Mouse (Mus musculus): ENCODE measurements around the gene Phactr2. TPM values are rescaled to one million over a fixed set of nuclear protein-coding genes. Genes with fewer than 3 reads are reported as not detected.

The Phactr2 gene
- total RNA-seq, 2 experiments from 2014 or later: 16.0 to 19.6 TPM

GRCm38 (mm10) chr10:13230716-13231115 lies 243.5 kb downstream of the Phactr2 start:
- intact Hi-C loops (cut with DNase I): no loop called here
- Histone ChIP-seq H3K27ac (no peak overlapping the region), H3K4me3 (no peak overlapping the region)
- TF ChIP-seq CTCF (IDR thresholded peaks at IDR 0.05): no peak
- no peak for DNase-seq

- intact Hi-C loops (cut with DNase I): no loop called here
- no peak overlapping the region for H3K4me3 ChIP-seq
Measured at GRCm38 (mm10) chr10:13225377-13226063, 248.7 kb downstream of the Phactr2 start.

GRCm38 (mm10) chr10:13222135-13222534 lies 252.1 kb downstream of the Phactr2 start:
- no peak for DNase-seq
- no peak overlapping the region for H3K4me3 ChIP-seq
- H3K27ac ChIP-seq: no peak overlapping the region
- no peak for TF ChIP-seq CTCF (IDR thresholded peaks at IDR 0.05)
- intact Hi-C loops (cut with DNase I): no loop called here

More at GRCm38 (mm10) chr10:13225377-13226063, 248.7 kb downstream of the Phactr2 start:
- no peak for TF ChIP-seq CTCF (IDR thresholded peaks at IDR 0.05)
- no peak overlapping the region for H3K27ac ChIP-seq
- no peak for DNase-seq

DNA sequence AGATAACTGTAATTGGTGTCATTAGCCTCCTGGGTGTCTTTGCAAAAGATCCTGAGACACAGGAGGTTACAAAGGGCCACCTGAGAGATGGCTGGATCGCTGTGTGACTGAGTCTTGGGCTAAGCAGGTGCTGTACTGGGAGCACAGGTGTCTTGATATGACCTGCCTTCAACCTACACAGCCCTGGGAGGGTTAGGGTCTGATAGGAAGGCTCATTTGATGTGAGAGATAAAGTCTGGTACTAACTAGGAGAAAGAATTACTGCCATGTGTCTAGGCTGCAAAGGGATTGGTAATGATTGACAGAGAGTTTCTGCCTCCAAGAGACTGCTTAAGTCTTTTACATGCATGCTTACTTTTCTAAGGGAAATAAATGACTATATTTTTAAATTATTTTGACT lies 254.2 kb downstream of the Phactr2 start:
- intact Hi-C loops (cut with DNase I): no loop called here
- no peak for TF ChIP-seq CTCF (IDR thresholded peaks at IDR 0.05)
- H3K27ac ChIP-seq: no peak overlapping the region
- H3K4me3 ChIP-seq: no peak overlapping the region
- DNase-seq: no peak

DNA sequence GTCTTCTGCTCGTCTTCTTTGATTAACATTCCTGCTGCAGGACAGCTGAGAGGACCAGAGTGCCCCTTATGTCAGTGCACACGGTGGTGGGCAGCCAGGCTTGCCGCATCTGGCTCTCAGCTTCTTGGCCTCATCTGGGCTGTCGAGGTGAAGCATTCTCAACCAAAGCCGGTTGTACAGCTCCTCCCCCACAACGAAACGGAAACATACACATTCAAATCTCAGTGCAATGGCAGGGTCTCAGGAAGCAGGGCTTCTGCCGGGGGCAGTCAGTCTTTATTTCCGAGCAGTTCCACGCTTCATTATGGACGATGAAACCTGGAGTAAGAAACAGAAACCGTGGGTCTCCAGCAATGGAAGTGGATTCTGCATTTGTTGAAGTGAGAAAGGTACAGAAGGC lies 260.3 kb downstream of the Phactr2 start:
- DNase-seq: no peak
- Histone ChIP-seq H3K4me3 (no peak overlapping the region), H3K27ac (no peak overlapping the region)
- intact Hi-C loops (cut with DNase I): no loop called here
- TF ChIP-seq CTCF (IDR thresholded peaks at IDR 0.05): no peak

- Histone ChIP-seq H3K4me3 (no peak overlapping the region), H3K27ac (no peak overlapping the region)
- no peak for DNase-seq
- TF ChIP-seq CTCF (IDR thresholded peaks at IDR 0.05): no peak
- intact Hi-C loops (cut with DNase I): no loop called here
Measured at GRCm38 (mm10) chr10:13212829-13213228, 261.4 kb downstream of the Phactr2 start.

DNA sequence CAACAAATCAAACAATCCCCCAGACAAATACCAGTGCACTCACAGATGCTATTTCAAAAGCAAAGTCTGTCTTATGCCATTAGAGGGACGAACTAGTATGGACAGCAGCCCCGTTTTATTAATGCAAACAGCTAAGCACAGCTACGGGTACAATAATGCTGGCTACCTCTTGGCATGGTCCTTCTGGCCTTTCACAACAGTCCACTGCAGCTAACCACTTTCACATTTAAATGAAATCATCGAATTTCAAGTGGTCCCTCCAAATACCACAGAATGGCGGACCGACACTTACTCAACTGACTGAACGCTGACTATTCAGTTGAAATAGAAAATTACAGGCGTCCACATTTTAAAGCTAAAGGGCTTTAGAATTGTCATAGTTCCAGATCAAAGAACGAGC lies 261.9 kb downstream of the Phactr2 start:
- DNase-seq: no peak
- intact Hi-C loops (cut with DNase I): no loop called here
- no peak for TF ChIP-seq CTCF (IDR thresholded peaks at IDR 0.05)
- no peak overlapping the region for H3K27ac ChIP-seq
- no peak overlapping the region for H3K4me3 ChIP-seq

- DNase-seq: no peak
- Histone ChIP-seq H3K4me3 (no peak overlapping the region), H3K27ac (no peak overlapping the region)
- TF ChIP-seq CTCF (IDR thresholded peaks at IDR 0.05): no peak
- intact Hi-C loops (cut with DNase I): no loop called here
Measured at GRCm38 (mm10) chr10:13209930-13210637, 264.1 kb downstream of the Phactr2 start.

GRCm38 (mm10) chr10:13209506-13209905 lies 264.7 kb downstream of the Phactr2 start:
- no peak for DNase-seq
- no peak for TF ChIP-seq CTCF (IDR thresholded peaks at IDR 0.05)
- Histone ChIP-seq H3K27ac (no peak overlapping the region), H3K4me3 (no peak overlapping the region)
- intact Hi-C loops (cut with DNase I): no loop called here

- intact Hi-C loops (cut with DNase I): no loop called here
- no peak overlapping the region for H3K27ac ChIP-seq
- no peak for DNase-seq
- no peak for TF ChIP-seq CTCF (IDR thresholded peaks at IDR 0.05)
- no peak overlapping the region for H3K4me3 ChIP-seq
Measured at GRCm38 (mm10) chr10:13209061-13209460, 265.2 kb downstream of the Phactr2 start.

DNA sequence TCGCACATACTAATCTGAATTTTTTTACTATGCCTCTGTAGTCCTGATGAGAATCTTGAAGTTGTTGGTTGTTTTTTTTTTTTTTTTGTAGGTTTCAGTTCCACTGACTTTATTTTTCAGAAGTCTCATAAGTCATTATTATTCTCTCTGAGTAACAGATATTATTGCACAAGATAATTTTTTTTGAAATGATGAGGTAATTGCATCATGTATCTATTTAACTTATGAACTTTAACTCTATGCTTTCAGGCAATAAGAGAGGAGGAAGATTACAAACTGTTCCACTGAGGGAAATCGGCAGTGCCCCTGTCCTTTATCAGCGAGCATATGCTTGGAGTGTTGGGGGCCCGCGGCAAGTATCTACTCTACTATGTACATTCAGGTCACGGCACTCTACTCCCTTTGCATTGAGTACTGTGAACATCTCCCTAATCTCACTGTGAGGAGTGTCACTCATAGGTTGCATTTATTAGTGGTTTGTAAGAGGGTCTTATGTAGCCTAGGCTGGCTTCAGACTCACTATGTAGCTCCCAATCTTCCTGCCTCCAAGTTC lies 272.4 kb downstream of the Phactr2 start:
- no peak overlapping the region for H3K27ac ChIP-seq
- no peak for DNase-seq
- H3K4me3 ChIP-seq: no peak overlapping the region
- TF ChIP-seq CTCF (IDR thresholded peaks at IDR 0.05): no peak
- intact Hi-C loops (cut with DNase I): no loop called here

GRCm38 (mm10) chr10:13200862-13201261 lies 273.4 kb downstream of the Phactr2 start:
- Histone ChIP-seq H3K27ac (no peak overlapping the region), H3K4me3 (no peak overlapping the region)
- no peak for DNase-seq
- no peak for TF ChIP-seq CTCF (IDR thresholded peaks at IDR 0.05)
- intact Hi-C loops (cut with DNase I): no loop called here

- Histone ChIP-seq H3K4me3 (no peak overlapping the region), H3K27ac (no peak overlapping the region)
- TF ChIP-seq CTCF (IDR thresholded peaks at IDR 0.05): no peak
- no peak for DNase-seq
- intact Hi-C loops (cut with DNase I): no loop called here
Measured at GRCm38 (mm10) chr10:13199234-13199633, 275.0 kb downstream of the Phactr2 start.

Measured in gastrocnemius, adult 2 months (tissue).